Mouse (Mus musculus) MEL (cell line): ENCODE results near the gene U2af1l4.

Experiments
- CHD1 ChIP-seq: IDR thresholded peaks from 2 replicates; pipeline ENCODE4 v1.6.1; 2012; ENCODE audit warnings: low read depth, mild to moderate bottlenecking, inconsistent platforms, low read length, improper control_type of control experiment
- POLR2A ChIP-seq, 2 experiments: IDR thresholded peaks; 2 replicates each; pipeline ENCODE4 v1.6.1; 2011 to 2012; ENCODE audit warnings: low read length in 2 of 2, mild to moderate bottlenecking in 2 of 2, control low read depth in 1 of 2, improper control_type of control experiment in 1 of 2, low read depth in 1 of 2, moderate library complexity in 1 of 2; ENCODE audit not compliant: control insufficient read depth in 1 of 2, insufficient read depth in 1 of 2, poor library complexity in 1 of 2

DNA sequence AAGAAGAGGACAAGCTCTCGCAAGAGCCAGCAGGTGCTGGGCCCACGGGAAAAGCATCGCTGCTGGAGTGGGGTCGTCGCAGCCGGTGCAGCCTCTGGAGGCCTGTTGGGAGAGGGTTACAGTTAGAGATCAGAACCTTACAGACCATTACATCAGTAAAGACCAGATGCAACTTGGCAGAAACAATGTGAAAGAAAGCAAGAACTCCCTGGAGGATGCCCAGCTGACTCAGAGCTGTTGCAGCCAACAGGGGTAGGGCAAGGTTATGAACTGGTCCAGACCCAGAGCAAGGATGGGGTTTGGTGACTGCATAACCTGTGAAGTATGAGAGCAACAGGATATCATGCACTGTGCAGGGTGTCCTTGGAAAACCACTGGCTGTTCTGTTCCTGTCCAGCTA, 38.6 kb upstream of the U2af1l4 start:
- no peak for TF ChIP-seq CHD1
- TF ChIP-seq POLR2A (IDR thresholded peaks at IDR 0.05; ENCODE audit: control insufficient read depth in 1 of 2, insufficient read depth in 1 of 2, low read depth in 1 of 2, low read length in 2 of 2, poor library complexity in 1 of 2), result no peak
